Mouse (Mus musculus): ENCODE results near the gene Rhoj.
"Not testable (repeated sequence)": the region's sequence is repeated elsewhere in the genome, so short reads cannot be mapped to it uniquely, and the experiment has no call there.

Gene Rhoj

DNA sequence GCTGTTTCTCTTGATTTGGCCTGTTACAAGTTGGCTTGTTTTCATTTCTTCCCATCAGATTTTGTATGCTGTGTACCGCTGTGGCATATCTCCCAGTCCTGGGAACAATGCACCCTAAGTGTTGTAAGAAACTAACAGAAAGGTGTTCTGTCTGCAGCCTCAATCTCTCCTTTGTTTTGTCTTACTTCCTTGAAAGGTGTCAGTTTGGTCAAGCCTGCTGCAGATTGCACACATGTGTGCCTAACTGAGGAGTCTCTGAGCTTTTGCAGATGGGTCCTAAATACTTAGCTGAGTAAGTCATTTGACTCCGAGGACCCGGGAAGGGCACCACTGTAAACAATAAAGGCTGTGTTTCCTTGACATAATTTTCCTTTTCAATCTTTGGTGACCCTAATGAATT, 88.5 kb downstream of the Rhoj start:
- no peak for DNase-seq

GRCm38 (mm10) chr12:75397077-75397476, 89.0 kb downstream of the Rhoj start:
- DNase-seq: no peak

DNA sequence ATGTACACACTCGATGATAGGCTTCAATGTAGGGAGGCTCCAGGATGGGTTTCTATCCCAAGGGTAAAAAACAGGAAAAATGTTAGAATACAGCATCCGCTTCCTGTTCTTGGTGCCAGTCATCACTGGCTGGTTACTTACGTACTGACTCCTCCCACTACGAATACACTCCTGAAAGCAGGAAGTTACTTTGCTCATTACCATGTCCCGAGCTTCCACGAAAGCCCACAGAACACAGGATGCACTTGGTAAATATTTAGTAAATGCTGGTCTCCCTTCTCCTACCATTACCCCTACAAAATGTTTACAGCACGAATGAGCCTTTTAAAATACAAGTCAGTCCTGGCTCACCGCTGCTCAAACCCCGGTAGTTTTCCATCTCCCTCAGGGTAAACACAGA, 104.8 kb downstream of the Rhoj start:
- no peak for DNase-seq

DNA sequence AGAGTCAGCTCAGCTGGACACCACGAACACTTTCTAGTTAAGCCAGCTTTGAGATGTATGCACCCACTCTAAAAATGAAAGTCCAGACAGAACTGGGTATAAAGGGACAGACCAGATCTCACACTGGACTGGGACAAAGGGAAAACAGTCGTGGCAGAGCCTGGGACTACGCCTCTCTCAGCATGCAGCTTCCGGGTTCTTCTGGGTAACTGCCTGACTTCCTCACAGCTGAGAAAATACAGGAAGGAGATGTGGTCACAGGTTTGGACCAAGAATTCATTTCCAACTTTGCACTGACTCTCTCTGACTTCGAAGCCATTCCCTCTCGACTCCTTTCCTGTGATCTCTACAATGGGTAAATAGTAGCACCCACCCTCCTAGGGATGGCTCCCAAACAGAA, 106.9 kb downstream of the Rhoj start:
- no peak for DNase-seq

- DNase-seq: no peak
Measured at GRCm38 (mm10) chr12:75416681-75417080, 108.6 kb downstream of the Rhoj start, which contains the start of gene Gphb5. TSS of gene Gphb5 (minus strand) at chr12:75416781.

DNA sequence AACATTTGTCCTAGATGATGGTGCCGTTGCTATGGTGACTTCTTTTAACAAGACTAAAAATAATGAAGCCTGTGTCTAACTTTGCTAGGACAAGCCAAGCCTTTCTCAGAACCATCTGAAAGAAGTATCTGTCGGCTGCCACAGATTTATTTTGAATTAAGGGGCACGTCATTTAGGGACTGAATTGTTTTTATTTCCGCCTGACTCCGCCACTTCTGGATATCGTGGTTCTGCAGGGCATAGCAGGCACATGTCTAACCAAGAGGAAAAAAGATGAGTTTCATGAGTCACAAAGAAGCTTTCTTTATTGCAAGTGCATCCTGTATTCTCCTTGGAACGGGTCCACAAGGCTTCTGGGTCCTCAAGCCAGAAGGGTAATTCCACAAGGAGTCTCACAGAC, 116.2 kb downstream of the Rhoj start:
- no peak for DNase-seq

- DNase-seq: no peak
Measured at GRCm38 (mm10) chr12:75424817-75425216, 116.7 kb downstream of the Rhoj start.

GRCm38 (mm10) chr12:75425882-75426281, 117.8 kb downstream of the Rhoj start:
- DNase-seq: no peak

- no peak for DNase-seq
Measured at GRCm38 (mm10) chr12:75428719-75429118, 120.6 kb downstream of the Rhoj start.

DNA sequence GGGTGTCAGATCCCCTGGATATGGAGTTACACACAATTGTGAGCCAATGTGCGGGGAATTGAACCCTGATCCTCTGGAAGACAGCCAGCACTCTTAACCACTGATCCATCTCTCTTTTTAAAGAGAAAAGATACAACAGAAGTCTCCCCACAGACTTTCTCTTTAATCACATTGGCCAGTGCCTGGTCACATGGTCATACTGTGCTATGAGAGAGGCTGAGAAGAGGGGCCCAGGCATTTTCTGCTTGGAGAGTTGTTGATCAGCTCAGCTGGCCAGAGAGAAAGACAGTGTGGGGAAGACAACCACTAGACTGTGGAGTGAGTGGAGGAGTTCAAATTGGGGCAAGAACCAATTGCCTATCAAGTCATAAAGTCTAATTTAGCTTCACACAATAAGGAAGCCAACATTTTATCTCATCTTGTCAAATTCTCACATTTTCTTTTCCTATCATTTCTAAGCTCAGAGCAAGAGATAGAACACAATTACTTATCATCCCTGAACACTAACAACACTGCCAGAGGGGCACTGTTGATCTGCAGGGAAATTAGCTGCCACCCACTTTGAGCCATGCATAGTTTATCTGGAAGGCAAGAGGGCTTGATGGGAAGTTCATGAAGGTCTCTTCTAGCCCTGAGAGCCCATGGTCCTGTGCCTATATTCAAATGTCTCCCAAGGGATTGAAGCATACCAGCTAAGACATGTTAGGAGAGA, 121.7 kb downstream of the Rhoj start:
- DNase-seq: no peak

DNA sequence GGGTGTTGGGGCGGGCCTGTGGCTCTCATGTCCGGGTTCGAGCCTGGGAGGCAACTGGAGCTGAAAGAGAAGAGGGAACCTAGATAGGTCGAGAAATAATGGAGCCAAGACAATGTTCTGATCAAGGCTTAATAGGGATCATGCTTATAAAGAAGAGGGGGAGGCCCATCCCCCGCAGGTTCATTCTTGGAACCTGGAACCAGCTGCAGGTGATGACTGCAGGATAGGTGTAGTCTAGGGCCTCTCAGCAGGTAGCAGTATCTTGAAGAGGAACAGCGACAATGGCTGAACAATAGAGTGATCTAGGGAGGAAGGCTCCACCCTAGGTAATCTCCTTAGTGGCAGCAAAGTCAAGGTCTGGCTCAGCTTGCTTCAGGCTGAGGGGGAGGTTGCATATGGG, 124.3 kb downstream of the Rhoj start:
- DNase-seq: not testable (repeated sequence)

GRCm38 (mm10) chr12:75446245-75446644, 138.1 kb downstream of the Rhoj start:
- no peak for DNase-seq

DNA sequence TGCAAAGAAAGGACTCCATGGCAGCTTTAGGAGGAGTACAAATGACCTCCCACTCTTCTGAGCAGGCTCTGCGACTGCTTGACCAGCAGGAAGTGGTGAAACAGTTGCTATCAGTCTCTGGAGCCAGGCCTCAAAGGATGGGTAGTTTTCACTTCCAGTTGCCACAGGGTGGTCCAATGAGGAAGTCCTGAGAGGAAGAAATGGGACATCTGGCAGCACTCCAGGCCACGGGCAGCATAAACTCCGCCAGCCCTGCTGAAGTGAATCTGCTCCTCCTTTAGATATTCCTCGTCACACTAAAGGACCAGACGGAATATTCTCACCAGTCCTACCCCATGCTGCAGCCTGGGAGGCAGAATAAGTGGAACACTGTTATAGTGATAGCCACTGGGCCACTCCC, 140.8 kb downstream of the Rhoj start:
- DNase-seq: peak in 1 of 2 experiments; percentile 26

DNA sequence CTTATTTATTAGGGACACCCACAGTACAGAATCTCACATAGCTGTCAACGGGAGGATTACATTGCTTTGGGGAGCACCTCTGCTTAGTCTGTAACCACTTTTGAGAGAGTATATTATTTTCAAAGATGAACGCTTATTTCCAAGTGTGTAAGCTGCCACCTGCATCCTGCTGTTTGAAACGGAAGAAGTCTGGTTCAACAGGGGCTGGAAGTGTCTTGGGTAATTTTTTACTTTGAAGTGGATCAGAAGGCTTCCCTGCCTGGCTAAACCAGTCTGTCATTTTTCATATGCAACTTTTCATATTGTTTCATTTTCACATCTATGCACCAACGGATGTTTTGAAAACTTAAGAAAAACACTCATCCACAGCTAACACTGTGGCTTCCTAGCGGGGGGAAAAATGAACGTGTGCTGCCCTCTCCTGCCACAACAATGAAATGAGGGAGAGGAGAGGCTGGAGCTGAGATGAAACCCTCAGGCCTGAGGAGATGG, 141.4 kb downstream of the Rhoj start:
- DNase-seq: no peak

DNA sequence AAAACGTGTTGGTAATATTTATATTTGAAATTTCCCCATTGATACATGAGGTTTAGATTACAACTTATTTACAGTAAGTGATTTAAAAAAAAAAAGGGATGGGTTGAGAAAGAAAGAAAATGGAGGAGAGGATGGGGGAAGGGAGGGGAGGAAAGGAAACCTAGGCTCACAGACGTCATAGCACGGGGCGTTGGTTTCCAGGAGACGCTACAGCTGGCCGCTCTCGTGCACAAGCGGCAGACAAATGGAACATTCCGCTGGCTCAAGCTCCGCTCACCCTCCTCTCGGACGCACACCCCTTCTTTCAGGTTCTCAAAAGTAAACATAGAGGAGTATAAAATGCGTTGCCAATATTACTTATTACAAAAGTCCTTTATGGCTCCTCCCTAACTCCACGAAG, 141.9 kb downstream of the Rhoj start:
- DNase-seq: no peak

GRCm38 (mm10) chr12:75450592-75450991, 142.5 kb downstream of the Rhoj start:
- no peak for DNase-seq
